ENCODE assay signal across 17 mouse cellular contexts in genomic region chr12:17198621-17199020, GRCm38 (mm10). TPM values are rescaled to one million over a fixed set of nuclear protein-coding genes. Genes with fewer than 3 reads are reported as not detected.
"Had no signal": no experiment of that assay in that cellular context is flagged by ENCODE, and none has a peak within 500 bp of the region (broad histone marks: within the 10 kb centered on the region; RNA-seq: fewer than 3 reads in every experiment).

No protein-coding gene starts in this region.

- H3K27ac ChIP-seq: macrophage; midbrain, embryonic 13.5 days; midbrain, embryonic 15.5 days; neural tube, embryonic 12.5 days; stomach, embryonic 15.5 days; stomach, postnatal 0 days had no signal

- H3K4me1 ChIP-seq: megakaryocyte, embryonic 14.5 days; midbrain, embryonic 13.5 days; neural tube, embryonic 12.5 days; stomach, embryonic 15.5 days had no signal

- H3K36me3 ChIP-seq: midbrain, embryonic 13.5 days; midbrain, embryonic 15.5 days; neural tube, embryonic 12.5 days; stomach, embryonic 15.5 days had no signal

- H3K4me3 ChIP-seq: megakaryocyte, embryonic 14.5 days; midbrain, embryonic 13.5 days; midbrain, embryonic 15.5 days; neural tube, embryonic 12.5 days; stomach, embryonic 15.5 days had no signal

- H3K9ac ChIP-seq: liver, postnatal 0 days; lung, embryonic 14.5 days; midbrain, embryonic 13.5 days; midbrain, embryonic 15.5 days; neural tube, embryonic 12.5 days; stomach, embryonic 15.5 days had no signal

- DNase-seq: liver, postnatal 0 days; lung, embryonic 14.5 days; lung, postnatal 10 days; right cerebral cortex, postnatal 14 days; thymus, adult 2 months; thymus, postnatal 25 days; thymus, postnatal 4 days had no signal

- H3K27me3 ChIP-seq: midbrain, embryonic 13.5 days; midbrain, embryonic 15.5 days; neural tube, embryonic 12.5 days; stomach, embryonic 15.5 days had no signal

RNA-seq across cellular contexts. Expression of gene Kcnf1, which starts 21.9 kb away (rescaled TPM):
- total RNA-seq: megakaryocyte progenitor cell, adult 5-6 weeks; monocyte, adult 5-6 weeks; neutrophil, adult 5-6 weeks had no signal
- polyA plus RNA-seq: macrophage had no signal
